Mouse (Mus musculus) embryonic facial prominence, embryonic 11.5 days (tissue): ENCODE results near the gene Tctex1d1. TPM values are rescaled to one million over a fixed set of nuclear protein-coding genes. Genes with fewer than 3 reads are reported as not detected.
A peak's percentile ranks its signal among the peaks of the same experiment; 100 is the strongest.

Source experiments
- ATAC-seq: fragments of 200-750 bp; cut with Nextera tagmentation; replicated peaks from 2 replicates; pipeline ENCODE4 v1.8.0; 2017; ENCODE audit warnings: low read depth; ENCODE audit not compliant: insufficient number of reproducible peaks, low FRiP score, low TSS enrichment
- DNase-seq: peaks from one replicate; pipeline ENCODE4 v3.0.0-alpha.2; 2015; ENCODE audit warnings: low spot score
- H3K27ac ChIP-seq: fragments of 300-500 bp; sonication (generic); replicated peaks from 2 replicates; pipeline ENCODE4 v1.5.1; 2014; ENCODE audit warnings: mild to moderate bottlenecking, low read depth, low read length, control low read depth
- H3K27me3 ChIP-seq: fragments of 300-500 bp; sonication (generic); 2 replicates; pipeline ENCODE4 v1.6.1; 2014; ENCODE audit warnings: mild to moderate bottlenecking, low read length, moderate library complexity, mixed read lengths; ENCODE audit not compliant: control insufficient read depth, insufficient read depth
- H3K36me3 ChIP-seq: fragments of 300-500 bp; sonication (generic); replicated peaks from 2 replicates; pipeline ENCODE4 v1.6.1; 2014; ENCODE audit warnings: low read depth, mild to moderate bottlenecking, low read length, moderate library complexity, mixed read lengths; ENCODE audit not compliant: control insufficient read depth, insufficient read depth
- H3K4me1 ChIP-seq: fragments of 300-500 bp; sonication (generic); 2 replicates; pipeline ENCODE4 v1.6.1; 2014; ENCODE audit warnings: low read length, mixed read lengths; ENCODE audit not compliant: control insufficient read depth, insufficient read depth
- H3K4me2 ChIP-seq: fragments of 300-500 bp; sonication (generic); 2 replicates; pipeline ENCODE4 v1.6.1; 2014; ENCODE audit warnings: low read depth, mild to moderate bottlenecking, control low read depth, low read length, moderate library complexity
- H3K4me3 ChIP-seq: fragments of 300-500 bp; sonication (generic); 2 replicates; pipeline ENCODE4 v1.5.1; 2014; ENCODE audit warnings: low read depth, low read length, control low read depth
- H3K9ac ChIP-seq: fragments of 300-500 bp; sonication (generic); replicated peaks from 2 replicates; pipeline ENCODE4 v1.6.1; 2014; ENCODE audit warnings: mild to moderate bottlenecking, control low read depth, low read length
- H3K9me3 ChIP-seq: fragments of 300-500 bp; sonication (generic); replicated peaks from 2 replicates; pipeline ENCODE4 v1.6.1; 2016; ENCODE audit warnings: mild to moderate bottlenecking, low read length, inconsistent platforms, mixed read lengths; ENCODE audit not compliant: control insufficient read depth
- WGBS: fragments of 180-500 bp; shearing (Covaris S2); extraction: QIAGEN DNeasy Blood & Tissue Kit; methylation state at CpG from one replicate; pipeline ENCODE4 v1.1.7; 2014; 5-methylcytosine and 5-hydroxymethylcytosine counted together
- polyA plus RNA-seq: library from polyadenylated mRNA; unstranded; fragments of >200 nt; fragmentation: Nextera tagmentation; extraction: Ambion mirVana; gene quantifications from 2 replicates; pipeline ENCODE4 v1.2.1, GENCODE M21; 2014

Gene Tctex1d1
- polyA plus RNA-seq, 1 experiment from 2014 or later: 1.1 TPM

GRCm38 (mm10) chr4:103010734-103011133 is 32.3 kb downstream of the Tctex1d1 start:
- 90% methylated on average over 4 of the region's 4 CpGs for WGBS

GRCm38 (mm10) chr4:103011823-103012222 is 33.4 kb downstream of the Tctex1d1 start:
- ATAC-seq: no peak
- no peak overlapping the region for H3K27ac ChIP-seq

More at GRCm38 (mm10) chr4:103010734-103011133, 32.3 kb downstream of the Tctex1d1 start:
- Histone ChIP-seq H3K27me3 (no peaks in the 10 kb centered on the region), H3K9ac (no peak overlapping the region), H3K4me2 (no peak overlapping the region), H3K4me1 (0 out of 2 replicates have a peak, but pooled peaks cover 3% of the 10 kb centered on the region), H3K4me3 (no peak overlapping the region), H3K36me3 (no peaks in the 10 kb centered on the region), H3K9me3 (no peaks in the 10 kb centered on the region), H3K27ac (no peak overlapping the region)
- DNase-seq (no peak), ATAC-seq (no peak)

GRCm38 (mm10) chr4:103013490-103013889 is 35.1 kb downstream of the Tctex1d1 start:
- peak; percentile 30 for DNase-seq
- no peaks in the 10 kb centered on the region for H3K36me3 ChIP-seq
- H3K4me3 ChIP-seq: no peak overlapping the region
- no peak for ATAC-seq
- H3K4me1 ChIP-seq: 0 out of 2 replicates have a peak, but pooled peaks cover 3% of the 10 kb centered on the region
- no peak overlapping the region for H3K4me2 ChIP-seq
- H3K9me3 ChIP-seq: no peaks in the 10 kb centered on the region
- no peaks in the 10 kb centered on the region for H3K27me3 ChIP-seq
- WGBS: 9% methylated on average over 4 of the region's 4 CpGs
- no peak overlapping the region for H3K27ac ChIP-seq
- H3K9ac ChIP-seq: no peak overlapping the region

More at GRCm38 (mm10) chr4:103011823-103012222, 33.4 kb downstream of the Tctex1d1 start:
- Histone ChIP-seq H3K4me2 (no peak overlapping the region), H3K4me1 (0 out of 2 replicates have a peak, but pooled peaks cover 3% of the 10 kb centered on the region), H3K36me3 (no peaks in the 10 kb centered on the region), H3K9me3 (no peaks in the 10 kb centered on the region), H3K9ac (no peak overlapping the region), H3K4me3 (no peak overlapping the region), H3K27me3 (no peaks in the 10 kb centered on the region)
- WGBS: 35% methylated on average over 7 of the region's 7 CpGs
- DNase-seq: peak; percentile 49

GRCm38 (mm10) chr4:103026621-103027020 is 48.2 kb downstream of the Tctex1d1 start, which contains the start of gene Insl5:
Insl5 (minus strand) TSS chr4:103026842.
- no peaks in the 10 kb centered on the region for H3K4me1 ChIP-seq
- H3K4me3 ChIP-seq: no peak within 1 kb of the TSS
- DNase-seq (no peak), ATAC-seq (no peak)
- H3K27me3 ChIP-seq: no peaks in the 10 kb centered on the region
- H3K36me3 ChIP-seq: no peaks in the 10 kb centered on the region
- no peak within 1 kb of the TSS for H3K27ac ChIP-seq
- WGBS: 96% methylated on average over 4 of the region's 4 CpGs
- no peak within 1 kb of the TSS for H3K9ac ChIP-seq
- no peak within 1 kb of the TSS for H3K4me2 ChIP-seq
- no peaks in the 10 kb centered on the region for H3K9me3 ChIP-seq

GRCm38 (mm10) chr4:103027745-103028144 is 49.3 kb downstream of the Tctex1d1 start:
- H3K9ac ChIP-seq: no peak overlapping the region
- H3K36me3 ChIP-seq: no peaks in the 10 kb centered on the region
- no peaks in the 10 kb centered on the region for H3K27me3 ChIP-seq
- ATAC-seq: no peak
- H3K4me1 ChIP-seq: no peaks in the 10 kb centered on the region
- no peak overlapping the region for H3K4me2 ChIP-seq
- WGBS: 83% methylated on average over 7 of the region's 7 CpGs
- no peak for DNase-seq
- H3K4me3 ChIP-seq: no peak overlapping the region
- no peak overlapping the region for H3K27ac ChIP-seq
- no peaks in the 10 kb centered on the region for H3K9me3 ChIP-seq

- Histone ChIP-seq H3K9me3 (no peaks in the 10 kb centered on the region), H3K27ac (no peak overlapping the region), H3K27me3 (no peaks in the 10 kb centered on the region), H3K9ac (no peak overlapping the region), H3K4me2 (no peak overlapping the region), H3K36me3 (no peaks in the 10 kb centered on the region), H3K4me1 (no peaks in the 10 kb centered on the region), H3K4me3 (no peak overlapping the region)
- DNase-seq (no peak), ATAC-seq (no peak)
- 68% methylated on average over 13 of the region's 13 CpGs for WGBS
These were observed 50.0 kb downstream of the Tctex1d1 start for GRCm38 (mm10) chr4:103028177-103029088.

- no peak overlapping the region for H3K9ac ChIP-seq
- no peaks in the 10 kb centered on the region for H3K4me1 ChIP-seq
- H3K4me2 ChIP-seq: no peak overlapping the region
- H3K9me3 ChIP-seq: no peaks in the 10 kb centered on the region
- WGBS: 85% methylated on average over 14 of the region's 14 CpGs
- no peak for ATAC-seq
- H3K27me3 ChIP-seq: no peaks in the 10 kb centered on the region
- H3K36me3 ChIP-seq: no peaks in the 10 kb centered on the region
- no peak overlapping the region for H3K27ac ChIP-seq
- DNase-seq: no peak
- no peak overlapping the region for H3K4me3 ChIP-seq
These were observed 60.9 kb downstream of the Tctex1d1 start for GRCm38 (mm10) chr4:103039103-103039837.

GRCm38 (mm10) chr4:103039838-103040191 is 61.4 kb downstream of the Tctex1d1 start:
- Histone ChIP-seq H3K4me1 (no peaks in the 10 kb centered on the region), H3K4me3 (no peak overlapping the region), H3K4me2 (no peak overlapping the region), H3K9ac (no peak overlapping the region), H3K27ac (no peak overlapping the region), H3K9me3 (no peaks in the 10 kb centered on the region), H3K27me3 (no peaks in the 10 kb centered on the region), H3K36me3 (no peaks in the 10 kb centered on the region)
- 59% methylated on average over 5 of the region's 5 CpGs for WGBS
- DNase-seq (no peak), ATAC-seq (no peak)
